Comparison of ENCODE assay signal across 12 mouse cellular contexts in the genomic region with DNA sequence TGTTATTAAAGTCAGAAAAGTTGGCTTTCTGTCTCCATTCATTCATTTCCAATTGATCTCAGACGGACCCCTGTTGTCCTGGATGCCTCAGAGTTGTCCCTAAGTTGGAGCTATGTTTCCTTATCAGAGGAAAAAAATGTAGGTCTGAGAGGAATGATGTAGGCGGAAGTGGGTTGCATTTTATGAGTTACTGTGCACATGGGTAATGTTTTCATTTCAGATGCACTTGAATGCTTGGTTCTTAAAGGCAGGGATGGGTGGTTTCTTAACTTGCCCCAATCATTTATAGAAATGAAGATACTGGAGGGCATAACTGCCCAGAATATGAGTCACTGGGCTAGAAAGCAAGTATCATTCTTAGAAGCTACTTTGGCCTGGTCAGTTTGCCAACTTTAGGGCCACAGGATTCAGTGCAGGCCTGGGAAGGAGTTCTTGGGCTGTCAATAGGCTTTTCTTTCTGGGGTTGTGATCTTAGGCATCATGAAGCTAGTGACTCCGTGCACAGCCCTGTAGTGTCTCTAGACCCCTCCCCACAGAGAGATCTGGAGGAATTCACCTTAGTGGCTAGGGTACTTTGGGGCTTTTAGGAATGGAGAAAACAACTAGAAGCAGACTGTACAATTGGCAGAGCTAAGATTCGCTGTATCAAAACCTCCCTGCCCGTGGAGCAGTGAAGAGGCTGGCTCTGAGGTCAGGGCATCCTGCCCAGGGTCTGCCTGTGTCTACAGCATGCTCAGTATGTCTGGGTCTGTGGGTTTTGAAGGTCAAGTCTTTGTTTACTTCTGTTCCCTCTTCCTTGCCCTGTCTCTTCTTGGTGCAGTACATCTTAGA. TPM values are rescaled to one million over a fixed set of nuclear protein-coding genes. Genes with fewer than 3 reads are reported as not detected.
A peak's percentile ranks its signal among the peaks of the same experiment; 100 is the strongest.
DNase-seq lines count a peak whose midpoint lies in the region; ATAC-seq and TF ChIP-seq lines count a peak whose summit lies in the region.
"Had no signal": no experiment of that assay in that cellular context is flagged by ENCODE, and none has a peak within 500 bp of the region (broad histone marks: within the 10 kb centered on the region; RNA-seq: fewer than 3 reads in every experiment).

No protein-coding gene starts in this region.

- no peaks in the 10 kb centered on the region for H3K9me3 ChIP-seq in midbrain, postnatal 0 days (ENCODE audit: low read length)
- H3K9me3 ChIP-seq in midbrain, embryonic 13.5 days: no peaks in the 10 kb centered on the region
- H3K9me3 ChIP-seq: embryonic facial prominence, embryonic 12.5 days; liver, embryonic 12.5 days had no signal

- no peak for DNase-seq in gastrocnemius, adult 2 months
- no peak for DNase-seq in gastrocnemius, postnatal 25 days
- no peak for DNase-seq in midbrain, postnatal 0 days (ENCODE audit: low spot score)
- DNase-seq in Muller cell, postnatal 12 days (ENCODE audit: inconsistent ontology term): peak; percentile 53
- peak; percentile 70 for DNase-seq in fibroblast of lung, adult 2 months (ENCODE audit: low read depth)
- no peak for DNase-seq in kidney, postnatal 10 days
- DNase-seq in left cerebral cortex, postnatal 10 days (ENCODE audit: extremely low spot score in 1 of 2, low spot score in 2 of 2): no peak
- DNase-seq: gastrocnemius, postnatal 10 days had no signal

- no peak overlapping the region for H3K9ac ChIP-seq in midbrain, postnatal 0 days (replicated peaks; ENCODE audit: low read length, poor library complexity, severe bottlenecking)
- H3K9ac ChIP-seq in midbrain, embryonic 13.5 days (replicated peaks): no peak overlapping the region
- H3K9ac ChIP-seq: embryonic facial prominence, embryonic 12.5 days; liver, embryonic 12.5 days had no signal

- no peaks in the 10 kb centered on the region for H3K27me3 ChIP-seq in midbrain, postnatal 0 days (ENCODE audit: insufficient read depth, low read length)
- peaks cover 33% of the 10 kb centered on the region for H3K27me3 ChIP-seq in midbrain, embryonic 13.5 days

- peaks cover 4% of the 10 kb centered on the region for H3K4me1 ChIP-seq in midbrain, postnatal 0 days (ENCODE audit: insufficient read depth, low read length)
- H3K4me1 ChIP-seq in midbrain, embryonic 13.5 days (replicated peaks): peaks cover 35% of the 10 kb centered on the region

- TF ChIP-seq CTCF in gastrocnemius, adult 2 months (IDR thresholded peaks at IDR 0.05): no peak
- TF ChIP-seq CTCF in midbrain, postnatal 0 days (IDR thresholded peaks at IDR 0.05): no peak

- H3K4me2 ChIP-seq in midbrain, postnatal 0 days (ENCODE audit: low read depth, low read length, poor library complexity, severe bottlenecking): peak overlapping the region; percentile 80; the same call in 1 of the 2 replicates
- no peak overlapping the region; the same call in 1 of the 2 replicates for H3K4me2 ChIP-seq in midbrain, embryonic 13.5 days (replicated peaks)
- H3K4me2 ChIP-seq: liver, embryonic 12.5 days had no signal

- no peak for ATAC-seq in midbrain, postnatal 0 days (ENCODE audit: low FRiP score)
- ATAC-seq in midbrain, embryonic 13.5 days: no peak
- ATAC-seq: liver, embryonic 12.5 days had no signal

- intact Hi-C loops in gastrocnemius, adult 2 months (cut with DNase I): loop anchor here (5.0 kb wide), 1 partner anchor 76 kb away; no protein-coding TSS in a partner anchor
- intact Hi-C loops in left cerebral cortex, postnatal 10 days (cut with DNase I): loop anchor here (10.0 kb wide), 1 partner anchor 266 kb away; a partner anchor contains a TSS

- WGBS in midbrain, postnatal 0 days: 81% methylated on average over 5 of the region's 5 CpGs
- whole genome bisulfite sequencing in midbrain, embryonic 13.5 days: 60% methylated on average over 5 of the region's 5 CpGs

- no peak overlapping the region for H3K27ac ChIP-seq in gastrocnemius, adult 2 months
- no peak overlapping the region for H3K27ac ChIP-seq in midbrain, postnatal 0 days (ENCODE audit: low read depth, low read length)
- H3K27ac ChIP-seq in midbrain, embryonic 13.5 days: no peak overlapping the region
- H3K27ac ChIP-seq: embryonic facial prominence, embryonic 12.5 days; liver, embryonic 12.5 days; macrophage had no signal

- no peaks in the 10 kb centered on the region for H3K36me3 ChIP-seq in midbrain, postnatal 0 days (ENCODE audit: insufficient read depth, low read length)
- no peaks in the 10 kb centered on the region for H3K36me3 ChIP-seq in midbrain, embryonic 13.5 days
- H3K36me3 ChIP-seq: embryonic facial prominence, embryonic 12.5 days; liver, embryonic 12.5 days had no signal

- peak overlapping the region; percentile 97; the same call in 1 of the 2 replicates for H3K4me3 ChIP-seq in gastrocnemius, adult 2 months
- no peak overlapping the region for H3K4me3 ChIP-seq in midbrain, postnatal 0 days (ENCODE audit: low read depth, low read length)
- no peak overlapping the region for H3K4me3 ChIP-seq in midbrain, embryonic 13.5 days (replicated peaks)
- H3K4me3 ChIP-seq: embryonic facial prominence, embryonic 12.5 days; liver, embryonic 12.5 days had no signal

RNA-seq across cellular contexts. Expression of a gene that starts 1.5 kb away (rescaled TPM):
- 10 to 100 TPM in 1 of 2 experiments, 1 to 10 TPM in 1; 9.0 to 14.4 TPM for total RNA-seq in gastrocnemius, adult 2 months (2021)
- 1 to 10 TPM; 8.8 to 9.8 TPM for total RNA-seq in gastrocnemius, postnatal 25 days (2021)
- 42.3 and 49.5 TPM in 2 replicates for total RNA-seq in midbrain, postnatal 0 days (2014; rRNA removed)
- 3.2 and 3.6 TPM in 2 replicates for polyA plus RNA-seq in midbrain, postnatal 0 days (2015; fragmentation: Nextera tagmentation; extraction: Ambion mirVana)
- polyA plus RNA-seq in midbrain, embryonic 13.5 days (2015; fragmentation: Nextera tagmentation; extraction: Ambion mirVana): 1.9 and 2.7 TPM in 2 replicates
- 100 to 1,000 TPM; 127 to 132 TPM for total RNA-seq in left cerebral cortex, postnatal 10 days (2021)
- polyA plus RNA-seq: liver, embryonic 12.5 days had no signal

RNA-seq across cellular contexts. Expression of a gene that starts 27.7 kb away (rescaled TPM):
- 10 to 100 TPM; 81.3 to 82.1 TPM for total RNA-seq in gastrocnemius, adult 2 months (2021)
- 10 to 100 TPM; 62.2 to 63.6 TPM for total RNA-seq in gastrocnemius, postnatal 25 days (2021)
- 103 and 132 TPM in 2 replicates for total RNA-seq in midbrain, postnatal 0 days (2014; rRNA removed)
- 161 and 169 TPM in 2 replicates for polyA plus RNA-seq in midbrain, postnatal 0 days (2015; fragmentation: Nextera tagmentation; extraction: Ambion mirVana)
- 169 and 170 TPM in 2 replicates for polyA plus RNA-seq in midbrain, embryonic 13.5 days (2015; fragmentation: Nextera tagmentation; extraction: Ambion mirVana)
- total RNA-seq in left cerebral cortex, postnatal 10 days (2021): 100 to 1,000 TPM in 1 of 2 experiments, 10 to 100 TPM in 1; 98.2 to 107 TPM

Comparison
In these comparisons a context has a peak if more than half of its experiments do, and no peak if none do; other contexts are left out.
1. DNase-seq: peak in Muller cell, postnatal 12 days (single experiment) and fibroblast of lung, adult 2 months (single experiment); none in gastrocnemius, adult 2 months (single experiment), gastrocnemius, postnatal 25 days (single experiment), midbrain, postnatal 0 days (single experiment), kidney, postnatal 10 days (single experiment) and left cerebral cortex, postnatal 10 days (0 of 2).